Mouse (Mus musculus) erythroblast, adult 5-6 weeks (primary cell): ENCODE measurements around the gene Aipl1. TPM values are rescaled to one million over a fixed set of nuclear protein-coding genes. Genes with fewer than 3 reads are reported as not detected.

Source experiments
- ATAC-seq: replicated peaks from 2 replicates; pipeline ENCODE4 v1.8.0; 2016; ENCODE audit warnings: moderate number of reproducible peaks, mild to moderate bottlenecking, moderate TSS enrichment, inconsistent platforms; ENCODE audit not compliant: poor library complexity, low FRiP score, severe bottlenecking
- total RNA-seq, 2 experiments: library from RNA; stranded (forward) in 1 of 2; stranded (reverse) in 1 of 2; fragments of 150-400 nt in 1 of 2; fragments of 200-764, 138-1000 nt in 1 of 2; gene quantifications; 2 replicates each; pipeline versions ENCODE4 v1.2.3 to v1.2.4; 2015 to 2017; ENCODE audit warnings: low replicate concordance in 2 of 2

The Aipl1 gene
- total RNA-seq (2015; ENCODE audit: low replicate concordance) (1.5 TPM in 1 of 2 replicates, not detected in the other), total RNA-seq (2017; ENCODE audit: low replicate concordance) (not detected in 2 replicates)

GRCm38 (mm10) chr11:72037409-72037808 lies at the start of gene Aipl1:
Aipl1 (minus strand) TSS chr11:72037509.
- no peak for ATAC-seq

GRCm38 (mm10) chr11:72086251-72087046 lies 49.1 kb upstream of the Aipl1 start:
- no peak for ATAC-seq

- ATAC-seq = no peak
Measured at GRCm38 (mm10) chr11:72084337-72084736, 47.0 kb upstream of the Aipl1 start.

- ATAC-seq = no peak
Measured at GRCm38 (mm10) chr11:72082601-72083000, 45.3 kb upstream of the Aipl1 start.

GRCm38 (mm10) chr11:72080461-72080860 lies 43.2 kb upstream of the Aipl1 start:
- no peak for ATAC-seq

GRCm38 (mm10) chr11:72078647-72079046 lies 41.3 kb upstream of the Aipl1 start:
- no peak for ATAC-seq

- ATAC-seq = no peak
Measured at GRCm38 (mm10) chr11:72078056-72078455, 40.7 kb upstream of the Aipl1 start.

GRCm38 (mm10) chr11:72074230-72074629 lies 36.9 kb upstream of the Aipl1 start:
- no peak for ATAC-seq

- no peak; the same call in 1 of the 2 replicates for ATAC-seq
Measured at GRCm38 (mm10) chr11:72072331-72072905, 35.1 kb upstream of the Aipl1 start.

GRCm38 (mm10) chr11:72070733-72071132 lies 33.4 kb upstream of the Aipl1 start:
- ATAC-seq = no peak

GRCm38 (mm10) chr11:72068026-72068425 lies 30.7 kb upstream of the Aipl1 start:
- ATAC-seq = no peak

- no peak for ATAC-seq
Measured at GRCm38 (mm10) chr11:72067326-72067725, 30.0 kb upstream of the Aipl1 start.

GRCm38 (mm10) chr11:72066330-72066729 lies 29.0 kb upstream of the Aipl1 start:
- ATAC-seq = 0 out of 2 replicates have a peak, but pooled peaks have one; percentile 47

- ATAC-seq = no peak
Measured at GRCm38 (mm10) chr11:72065103-72065502, 27.8 kb upstream of the Aipl1 start.

- ATAC-seq = no peak
Measured at GRCm38 (mm10) chr11:72064414-72064813, 27.1 kb upstream of the Aipl1 start.

GRCm38 (mm10) chr11:72061093-72061620 lies 23.8 kb upstream of the Aipl1 start:
- ATAC-seq = no peak

GRCm38 (mm10) chr11:72060416-72060815 lies 23.1 kb upstream of the Aipl1 start:
- ATAC-seq = no peak

GRCm38 (mm10) chr11:72057166-72057565 lies 19.9 kb upstream of the Aipl1 start:
- no peak for ATAC-seq

- no peak for ATAC-seq
Measured at GRCm38 (mm10) chr11:72055176-72055575, 17.9 kb upstream of the Aipl1 start.

GRCm38 (mm10) chr11:72052636-72053035 lies 15.3 kb upstream of the Aipl1 start:
- no peak for ATAC-seq

GRCm38 (mm10) chr11:72052221-72052620 lies 14.9 kb upstream of the Aipl1 start:
- ATAC-seq = no peak
